In genomic region chr11:120579316-120580107, GRCm38 (mm10) we compare ENCODE assay signal across 8 mouse cellular contexts. TPM values are rescaled to one million over a fixed set of nuclear protein-coding genes. Genes with fewer than 3 reads are reported as not detected.
DNase-seq lines count a peak whose midpoint lies in the region; ATAC-seq and TF ChIP-seq lines count a peak whose summit lies in the region.

No protein-coding gene starts in this region.

- no peak for TF ChIP-seq POLR2A in limb, embryonic 14.5 days (IDR thresholded peaks at IDR 0.05; ENCODE audit: borderline replicate concordance, extremely low read depth, insufficient read depth, insufficient read length)

- H3K36me3 ChIP-seq in intestine, embryonic 14.5 days (ENCODE audit: control insufficient read depth, insufficient read depth, low read length): peaks cover 38% of the 10 kb centered on the region
- peaks cover 39% of the 10 kb centered on the region for H3K36me3 ChIP-seq in limb, embryonic 14.5 days (ENCODE audit: control insufficient read depth, insufficient read depth, low read length)
- peaks cover 19% of the 10 kb centered on the region for H3K36me3 ChIP-seq in midbrain, embryonic 15.5 days (replicated peaks)

- peaks cover 4% of the 10 kb centered on the region; the same call in 1 of the 2 replicates for H3K9me3 ChIP-seq in intestine, embryonic 14.5 days (ENCODE audit: control insufficient read depth, low read length)
- H3K9me3 ChIP-seq in limb, embryonic 14.5 days (ENCODE audit: control insufficient read depth, low read length): no peaks in the 10 kb centered on the region
- H3K9me3 ChIP-seq in midbrain, embryonic 15.5 days: no peaks in the 10 kb centered on the region

- H3K4me3 ChIP-seq in intestine, embryonic 14.5 days (ENCODE audit: low read depth, low read length): peak overlapping the region; percentile 89
- H3K4me3 ChIP-seq in limb, embryonic 14.5 days (replicated peaks; ENCODE audit: low read length): peak overlapping the region; percentile 82
- H3K4me3 ChIP-seq in midbrain, embryonic 15.5 days: peak overlapping the region; percentile 90

- no peak overlapping the region for H3K27ac ChIP-seq in intestine, embryonic 14.5 days (ENCODE audit: low read depth)
- H3K27ac ChIP-seq in limb, embryonic 14.5 days (replicated peaks; ENCODE audit: low read depth, low read length): no peak overlapping the region
- H3K27ac ChIP-seq in midbrain, embryonic 15.5 days: peak overlapping the region; percentile 95

- 49% methylated on average over 15 of the region's 15 CpGs for WGBS in intestine, embryonic 14.5 days
- WGBS in limb, embryonic 14.5 days: 59% methylated on average over 15 of the region's 15 CpGs
- WGBS in midbrain, embryonic 15.5 days: 65% methylated on average over 15 of the region's 15 CpGs

- H3K4me2 ChIP-seq in intestine, embryonic 14.5 days (ENCODE audit: low read length): peak overlapping the region; percentile 97
- H3K4me2 ChIP-seq in limb, embryonic 14.5 days (replicated peaks; ENCODE audit: low read depth, low read length, severe bottlenecking): peak overlapping the region; percentile 96
- peak overlapping the region; percentile 98 for H3K4me2 ChIP-seq in midbrain, embryonic 15.5 days

- DNase-seq in left cerebral cortex, adult 18-20 months (ENCODE audit: low spot score in 2 of 2): peak; percentile 56 to 75
- DNase-seq in left cerebral cortex, adult 8-10 months (ENCODE audit: low spot score in 2 of 2): no peak
- peak; percentile 70 for DNase-seq in gastrocnemius, postnatal 14 days
- DNase-seq in intestine, embryonic 14.5 days (ENCODE audit: low spot score): peak; percentile 96
- peak; percentile 73 for DNase-seq in limb, embryonic 14.5 days (ENCODE audit: low spot score)
- DNase-seq in spleen, postnatal 4 days (ENCODE audit: low spot score in 2 of 2): peak; percentile 82 to 94

- H3K27me3 ChIP-seq in intestine, embryonic 14.5 days (replicated peaks; ENCODE audit: control insufficient read depth, insufficient read depth, low read length): no peaks in the 10 kb centered on the region
- no peaks in the 10 kb centered on the region for H3K27me3 ChIP-seq in limb, embryonic 14.5 days (ENCODE audit: control insufficient read depth, insufficient read depth, low read length)
- no peaks in the 10 kb centered on the region for H3K27me3 ChIP-seq in midbrain, embryonic 15.5 days (replicated peaks)

- H3K9ac ChIP-seq in intestine, embryonic 14.5 days (ENCODE audit: low read length): no peak overlapping the region
- H3K9ac ChIP-seq in limb, embryonic 14.5 days (ENCODE audit: low read depth, low read length, severe bottlenecking): peak overlapping the region; percentile 85
- peak overlapping the region; percentile 92; the same call in 1 of the 2 replicates for H3K9ac ChIP-seq in midbrain, embryonic 15.5 days

- ATAC-seq in common myeloid progenitor, adult 5-6 weeks (replicated peaks; ENCODE audit: low read depth, poor library complexity, severe bottlenecking): 0 out of 2 replicates have a peak, but pooled peaks have one; percentile 12
- ATAC-seq in intestine, embryonic 14.5 days (replicated peaks; ENCODE audit: low FRiP score, low TSS enrichment, low read depth): no peak
- ATAC-seq in limb, embryonic 14.5 days (ENCODE audit: low FRiP score, low read depth): no peak
- no peak for ATAC-seq in midbrain, embryonic 15.5 days (replicated peaks)

- peaks cover 20% of the 10 kb centered on the region for H3K4me1 ChIP-seq in intestine, embryonic 14.5 days (replicated peaks; ENCODE audit: control insufficient read depth, insufficient read depth, low read length)
- peaks cover 22% of the 10 kb centered on the region for H3K4me1 ChIP-seq in limb, embryonic 14.5 days (ENCODE audit: control insufficient read depth, insufficient read depth, low read length)
- peaks cover 29% of the 10 kb centered on the region for H3K4me1 ChIP-seq in midbrain, embryonic 15.5 days

- intact Hi-C loops in gastrocnemius, postnatal 14 days (cut with DNase I; ENCODE audit: low total_unique reads): no loop called here

RNA-seq across cellular contexts. Expression of gene Arhgdia, which starts 1.9 kb away (rescaled TPM):
- total RNA-seq in left cerebral cortex, adult 18-20 months (2021): 100 to 1,000 TPM; 310 to 324 TPM
- 100 to 1,000 TPM; 307 to 323 (median 320) TPM for total RNA-seq in left cerebral cortex, adult 8-10 months (2022)
- 148 and 170 TPM in 2 replicates for total RNA-seq in common myeloid progenitor, adult 5-6 weeks (2017)
- 100 to 1,000 TPM; 118 to 144 TPM for total RNA-seq in gastrocnemius, postnatal 14 days (2021)
- 627 and 633 TPM in 2 replicates for polyA plus RNA-seq in intestine, embryonic 14.5 days (2014; fragmentation: Nextera tagmentation; extraction: Ambion mirVana)
- 610 and 750 TPM in 2 replicates for polyA plus RNA-seq in limb, embryonic 14.5 days (2012; rRNA removed)
- polyA plus RNA-seq in limb, embryonic 14.5 days (2014; fragmentation: Nextera tagmentation; extraction: Ambion mirVana): 566 and 572 TPM in 2 replicates
- 458 and 487 TPM in 2 replicates for polyA plus RNA-seq in midbrain, embryonic 15.5 days (2015; fragmentation: Nextera tagmentation; extraction: Ambion mirVana)

RNA-seq across cellular contexts. Expression of gene P4hb, which starts 6.5 kb away (rescaled TPM):
- total RNA-seq in left cerebral cortex, adult 18-20 months (2021): 100 to 1,000 TPM; 127 to 129 TPM
- 100 to 1,000 TPM; 110 to 142 (median 130) TPM for total RNA-seq in left cerebral cortex, adult 8-10 months (2022)
- total RNA-seq in common myeloid progenitor, adult 5-6 weeks (2017): 494 and 545 TPM in 2 replicates
- total RNA-seq in gastrocnemius, postnatal 14 days (2021): 100 to 1,000 TPM; 264 to 301 TPM
- 746 and 800 TPM in 2 replicates for polyA plus RNA-seq in intestine, embryonic 14.5 days (2014; fragmentation: Nextera tagmentation; extraction: Ambion mirVana)
- 569 and 645 TPM in 2 replicates for polyA plus RNA-seq in limb, embryonic 14.5 days (2012; rRNA removed)
- polyA plus RNA-seq in limb, embryonic 14.5 days (2014; fragmentation: Nextera tagmentation; extraction: Ambion mirVana): 968 and 988 TPM in 2 replicates
- 256 and 259 TPM in 2 replicates for polyA plus RNA-seq in midbrain, embryonic 15.5 days (2015; fragmentation: Nextera tagmentation; extraction: Ambion mirVana)

RNA-seq across cellular contexts. Expression of gene Alyref, which starts 18.7 kb away (rescaled TPM):
- total RNA-seq in left cerebral cortex, adult 18-20 months (2021): 10 to 100 TPM; 60.8 to 62.9 TPM
- total RNA-seq in left cerebral cortex, adult 8-10 months (2022): 10 to 100 TPM; 47.7 to 64.6 (median 51.9) TPM
- 248 and 287 TPM in 2 replicates for total RNA-seq in common myeloid progenitor, adult 5-6 weeks (2017)
- 10 to 100 TPM; 44.6 to 60.9 TPM for total RNA-seq in gastrocnemius, postnatal 14 days (2021)
- polyA plus RNA-seq in intestine, embryonic 14.5 days (2014; fragmentation: Nextera tagmentation; extraction: Ambion mirVana): 387 and 448 TPM in 2 replicates
- polyA plus RNA-seq in limb, embryonic 14.5 days (2012; rRNA removed): 96.8 and 143 TPM in 2 replicates
- polyA plus RNA-seq in limb, embryonic 14.5 days (2014; fragmentation: Nextera tagmentation; extraction: Ambion mirVana): 478 TPM in 2 replicates
- 225 and 233 TPM in 2 replicates for polyA plus RNA-seq in midbrain, embryonic 15.5 days (2015; fragmentation: Nextera tagmentation; extraction: Ambion mirVana)

RNA-seq across cellular contexts. Expression of gene Anapc11, which starts 18.7 kb away (rescaled TPM):
- 10 to 100 TPM; 95.1 to 98.8 TPM for total RNA-seq in left cerebral cortex, adult 18-20 months (2021)
- 100 to 1,000 TPM in 2 of 4 experiments, 10 to 100 TPM in 2; 98.1 to 101 (median 99.4) TPM for total RNA-seq in left cerebral cortex, adult 8-10 months (2022)
- total RNA-seq in common myeloid progenitor, adult 5-6 weeks (2017): 27.2 and 32.1 TPM in 2 replicates
- 10 to 100 TPM; 54.0 to 55.6 TPM for total RNA-seq in gastrocnemius, postnatal 14 days (2021)
- polyA plus RNA-seq in intestine, embryonic 14.5 days (2014; fragmentation: Nextera tagmentation; extraction: Ambion mirVana): 244 TPM in 2 replicates
- polyA plus RNA-seq in limb, embryonic 14.5 days (2012; rRNA removed): 190 and 205 TPM in 2 replicates
- polyA plus RNA-seq in limb, embryonic 14.5 days (2014; fragmentation: Nextera tagmentation; extraction: Ambion mirVana): 248 and 254 TPM in 2 replicates
- 200 and 205 TPM in 2 replicates for polyA plus RNA-seq in midbrain, embryonic 15.5 days (2015; fragmentation: Nextera tagmentation; extraction: Ambion mirVana)

RNA-seq across cellular contexts. Expression of gene Ppp1r27, which starts 28.6 kb away (rescaled TPM):
- total RNA-seq in left cerebral cortex, adult 18-20 months (2021): not detected
- not detected for total RNA-seq in left cerebral cortex, adult 8-10 months (2022)
- not detected in 2 replicates for total RNA-seq in common myeloid progenitor, adult 5-6 weeks (2017)
- 100 to 1,000 TPM; 159 to 234 TPM for total RNA-seq in gastrocnemius, postnatal 14 days (2021)
- polyA plus RNA-seq in intestine, embryonic 14.5 days (2014; fragmentation: Nextera tagmentation; extraction: Ambion mirVana): 0.24 TPM in 1 of 2 replicates, not detected in the other
- 2.7 and 3.7 TPM in 2 replicates for polyA plus RNA-seq in limb, embryonic 14.5 days (2012; rRNA removed)
- polyA plus RNA-seq in limb, embryonic 14.5 days (2014; fragmentation: Nextera tagmentation; extraction: Ambion mirVana): 3.3 and 3.5 TPM in 2 replicates
- polyA plus RNA-seq in midbrain, embryonic 15.5 days (2015; fragmentation: Nextera tagmentation; extraction: Ambion mirVana): not detected in 2 replicates

Comparison
In these comparisons a context has a peak if more than half of its experiments do, and no peak if none do; other contexts are left out.
1. DNase-seq: peak in left cerebral cortex, adult 18-20 months (2 of 2), gastrocnemius, postnatal 14 days (single experiment), intestine, embryonic 14.5 days (single experiment), limb, embryonic 14.5 days (single experiment) and spleen, postnatal 4 days (2 of 2); none in left cerebral cortex, adult 8-10 months (0 of 2).
2. Peak in every context shown above with its lines, with median percentiles within 50 percentile points of each other: H3K4me2 ChIP-seq and H3K4me3 ChIP-seq.